Mouse (Mus musculus): ENCODE data around the gene Slit3. TPM values are rescaled to one million over a fixed set of nuclear protein-coding genes. Genes with fewer than 3 reads are reported as not detected.

The Slit3 gene
- polyA plus RNA-seq, 1 experiment, result not detected

DNA sequence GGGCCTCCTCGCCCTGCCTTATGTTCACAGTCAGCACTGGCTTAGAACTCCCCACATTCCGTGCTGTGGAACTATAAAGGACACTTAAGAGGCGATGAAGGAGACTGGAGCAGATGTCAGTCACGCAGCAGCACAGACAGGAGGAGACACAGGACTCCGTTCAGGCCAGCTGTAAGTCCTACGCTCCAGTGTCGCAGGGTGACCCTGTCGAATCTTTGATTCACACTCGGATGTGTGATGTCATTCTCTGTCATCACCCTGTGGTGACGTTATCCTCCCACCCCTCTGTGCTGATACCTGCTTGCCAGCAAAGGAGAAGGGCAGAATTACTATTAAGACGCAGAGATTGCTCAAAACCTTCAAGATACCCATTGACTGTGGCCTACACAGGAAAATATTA, 448.9 kb downstream of the Slit3 start:
- Histone ChIP-seq H3K4me3 (replicated peaks) (no peak overlapping the region), H3K27me3 (ENCODE audit: control insufficient read depth) (no peaks in the 10 kb centered on the region), H3K36me3 (ENCODE audit: control insufficient read depth) (no peaks in the 10 kb centered on the region), H3K4me1 (ENCODE audit: control insufficient read depth) (no peaks in the 10 kb centered on the region), H3K9me3 (ENCODE audit: control insufficient read depth, low read length) (no peaks in the 10 kb centered on the region)
- no peak for TF ChIP-seq TAL1 (IDR thresholded peaks at IDR 0.05; ENCODE audit: low read length)
- TF ChIP-seq GATA1 (IDR thresholded peaks at IDR 0.05; ENCODE audit: low read length), result no peak

DNA sequence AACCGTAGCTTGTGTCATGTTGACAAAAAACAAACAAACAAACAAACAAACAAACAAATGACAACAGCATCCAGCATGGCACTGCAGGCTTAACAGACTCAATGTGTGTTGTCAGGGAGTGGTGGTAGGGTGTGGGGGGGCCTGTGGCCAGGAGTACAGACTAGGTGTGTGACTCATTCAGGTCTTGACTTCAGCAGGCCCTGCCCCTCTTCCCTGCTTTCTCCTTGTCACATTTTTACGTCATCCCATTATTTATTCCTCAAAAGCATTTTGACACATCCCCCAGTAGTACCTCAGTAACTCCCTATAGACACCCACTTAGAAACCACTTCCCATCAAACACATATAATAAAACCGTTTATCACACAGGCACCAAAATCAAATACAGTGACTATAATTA, 450.9 kb downstream of the Slit3 start:
- Histone ChIP-seq H3K27me3 (ENCODE audit: control insufficient read depth) (no peaks in the 10 kb centered on the region), H3K4me3 (replicated peaks) (no peak overlapping the region), H3K4me1 (ENCODE audit: control insufficient read depth) (no peaks in the 10 kb centered on the region), H3K9me3 (ENCODE audit: control insufficient read depth, low read length) (no peaks in the 10 kb centered on the region), H3K36me3 (ENCODE audit: control insufficient read depth) (no peaks in the 10 kb centered on the region)
- TF ChIP-seq GATA1 (IDR thresholded peaks at IDR 0.05; ENCODE audit: low read length) (no peak), TAL1 (IDR thresholded peaks at IDR 0.05; ENCODE audit: low read length) (no peak)

DNA sequence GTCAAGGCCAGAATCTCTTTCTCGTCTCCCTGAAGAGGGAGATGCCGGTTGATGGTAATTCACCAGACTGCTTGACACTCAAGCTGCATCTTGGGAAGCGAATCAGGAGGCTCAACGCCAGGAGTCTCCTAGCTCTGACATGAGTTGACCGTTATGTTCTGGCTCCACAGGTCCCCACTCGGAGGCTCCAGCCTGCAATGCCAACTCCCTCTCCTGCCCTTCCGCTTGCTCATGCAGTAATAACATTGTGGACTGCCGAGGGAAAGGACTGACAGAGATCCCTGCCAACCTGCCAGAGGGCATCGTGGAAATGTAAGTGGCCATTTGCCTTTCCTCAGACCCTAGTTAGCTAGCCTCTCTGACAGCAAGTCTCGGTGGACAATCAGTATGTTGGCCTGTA, 457.8 kb downstream of the Slit3 start:
- no peaks in the 10 kb centered on the region for H3K9me3 ChIP-seq (ENCODE audit: control insufficient read depth, low read length)
- H3K36me3 ChIP-seq (ENCODE audit: control insufficient read depth), result no peaks in the 10 kb centered on the region
- no peaks in the 10 kb centered on the region for H3K27me3 ChIP-seq (ENCODE audit: control insufficient read depth)
- no peak for TF ChIP-seq GATA1 (IDR thresholded peaks at IDR 0.05; ENCODE audit: low read length)
- TF ChIP-seq TAL1 (IDR thresholded peaks at IDR 0.05; ENCODE audit: low read length), result no peak
- H3K4me3 ChIP-seq (replicated peaks), result no peak overlapping the region
- no peaks in the 10 kb centered on the region for H3K4me1 ChIP-seq (ENCODE audit: control insufficient read depth)

DNA sequence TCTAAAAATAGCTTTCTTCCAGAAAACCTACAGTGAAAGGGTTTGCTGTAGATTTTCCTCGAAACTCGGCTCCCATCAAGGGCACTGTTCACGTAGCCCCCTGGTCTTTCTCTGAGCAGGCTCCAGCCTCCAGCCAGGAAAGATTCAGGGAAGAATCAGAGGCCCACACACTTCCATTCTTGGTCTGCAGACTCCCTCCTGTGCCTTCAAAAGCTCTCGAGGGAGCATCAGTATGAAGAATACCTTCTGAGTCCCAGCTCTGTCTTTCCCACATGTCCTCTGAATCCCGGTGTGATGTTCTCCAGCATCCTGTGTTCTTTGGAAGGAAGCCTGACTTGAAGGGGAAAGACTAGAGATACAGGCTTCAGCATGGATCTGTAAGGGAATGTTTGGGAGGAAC, 461.6 kb downstream of the Slit3 start:
- Histone ChIP-seq H3K4me1 (ENCODE audit: control insufficient read depth) (no peaks in the 10 kb centered on the region), H3K36me3 (ENCODE audit: control insufficient read depth) (no peaks in the 10 kb centered on the region), H3K27me3 (ENCODE audit: control insufficient read depth) (no peaks in the 10 kb centered on the region), H3K4me3 (replicated peaks) (no peak overlapping the region), H3K9me3 (ENCODE audit: control insufficient read depth, low read length) (no peaks in the 10 kb centered on the region)
- TF ChIP-seq TAL1 (IDR thresholded peaks at IDR 0.05; ENCODE audit: low read length) (no peak), GATA1 (IDR thresholded peaks at IDR 0.05; ENCODE audit: low read length) (no peak)

DNA sequence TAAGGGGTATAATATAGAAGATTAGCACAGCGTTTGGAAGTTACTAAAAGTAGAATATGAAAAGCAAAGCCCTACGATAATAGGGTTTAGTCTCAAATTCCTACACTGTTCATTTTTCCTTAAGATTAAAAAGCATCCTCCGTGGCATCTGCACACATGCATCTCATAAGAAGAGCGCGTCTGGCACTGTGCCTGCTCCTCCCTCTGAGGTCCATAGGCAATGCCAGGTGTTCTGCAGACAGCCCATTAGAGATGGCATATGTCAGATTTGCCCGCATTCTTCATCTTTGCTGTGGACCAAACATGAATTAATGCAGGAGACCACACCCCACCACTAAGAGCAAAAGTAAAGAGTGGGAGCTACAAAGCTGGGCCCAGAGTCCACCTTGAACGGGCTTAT, 462.6 kb downstream of the Slit3 start:
- Histone ChIP-seq H3K4me3 (replicated peaks) (no peak overlapping the region), H3K9me3 (ENCODE audit: control insufficient read depth, low read length) (no peaks in the 10 kb centered on the region), H3K27me3 (ENCODE audit: control insufficient read depth) (no peaks in the 10 kb centered on the region), H3K4me1 (ENCODE audit: control insufficient read depth) (no peaks in the 10 kb centered on the region), H3K36me3 (ENCODE audit: control insufficient read depth) (no peaks in the 10 kb centered on the region)
- TF ChIP-seq GATA1 (IDR thresholded peaks at IDR 0.05; ENCODE audit: low read length), result no peak
- TF ChIP-seq TAL1 (IDR thresholded peaks at IDR 0.05; ENCODE audit: low read length), result no peak

DNA sequence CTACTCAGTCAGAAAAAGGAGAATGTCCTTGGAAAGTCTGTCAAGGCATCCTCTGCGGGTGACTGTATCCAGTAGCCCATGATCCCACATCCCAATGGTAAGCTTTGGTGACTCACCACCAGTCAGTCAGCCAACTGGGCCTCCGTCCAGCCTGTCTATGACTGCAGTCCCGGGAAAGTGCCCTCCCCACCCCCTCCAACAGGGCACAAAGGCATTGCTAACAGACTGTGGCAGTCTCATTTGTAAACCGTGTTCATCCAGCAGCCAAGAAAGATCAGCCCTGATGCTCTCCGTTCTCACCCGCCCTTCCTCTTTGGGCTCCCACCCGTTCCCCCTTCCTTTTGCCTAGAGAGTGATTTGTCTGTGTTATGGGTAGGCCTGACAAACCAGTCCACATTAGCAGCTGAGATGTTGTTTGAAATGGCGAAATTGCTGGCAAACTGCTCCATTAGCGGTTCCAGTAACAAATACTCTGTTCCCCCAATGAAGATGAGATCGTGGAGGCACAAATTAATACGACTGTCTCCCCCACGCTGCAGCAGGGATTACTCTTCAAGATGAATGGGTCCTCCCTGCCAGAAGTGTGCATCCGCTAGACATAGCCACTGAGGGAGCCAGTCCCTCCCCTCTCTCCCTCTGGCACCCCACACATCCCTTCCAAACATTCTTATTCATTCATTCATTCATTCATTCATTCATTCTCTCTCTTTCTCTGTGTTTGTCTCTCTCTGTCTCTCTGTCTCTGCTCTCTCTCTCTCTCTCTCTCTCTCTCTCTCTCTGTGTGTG, 466.3 kb downstream of the Slit3 start:
- no peaks in the 10 kb centered on the region for H3K36me3 ChIP-seq (ENCODE audit: control insufficient read depth)
- no peaks in the 10 kb centered on the region for H3K9me3 ChIP-seq (ENCODE audit: control insufficient read depth, low read length)
- TF ChIP-seq GATA1 (IDR thresholded peaks at IDR 0.05; ENCODE audit: low read length), result no peak
- no peak for TF ChIP-seq TAL1 (IDR thresholded peaks at IDR 0.05; ENCODE audit: low read length)
- no peaks in the 10 kb centered on the region for H3K27me3 ChIP-seq (ENCODE audit: control insufficient read depth)
- H3K4me1 ChIP-seq (ENCODE audit: control insufficient read depth), result no peaks in the 10 kb centered on the region
- no peak overlapping the region for H3K4me3 ChIP-seq (replicated peaks)

DNA sequence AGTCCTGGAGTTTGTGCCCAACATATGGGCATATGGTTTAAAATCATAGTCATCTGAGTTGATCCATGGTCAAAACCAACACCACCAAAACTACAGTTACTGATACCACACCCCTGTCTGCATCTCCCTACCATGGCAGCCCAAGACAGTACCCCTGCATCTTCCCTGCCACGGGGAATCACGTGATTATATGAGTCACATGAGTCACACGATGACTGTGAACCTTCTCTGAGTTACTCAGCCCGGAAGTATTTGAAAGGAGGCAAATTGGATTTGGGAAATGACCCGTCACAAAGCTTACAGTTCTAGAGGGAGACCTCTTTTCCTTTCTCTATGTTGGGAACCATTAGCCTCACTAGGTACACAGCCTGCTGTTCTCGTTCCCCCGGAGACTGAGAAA, 468.9 kb downstream of the Slit3 start:
- no peaks in the 10 kb centered on the region for H3K36me3 ChIP-seq (ENCODE audit: control insufficient read depth)
- H3K4me1 ChIP-seq (ENCODE audit: control insufficient read depth), result no peaks in the 10 kb centered on the region
- TF ChIP-seq GATA1 (IDR thresholded peaks at IDR 0.05; ENCODE audit: low read length), result no peak
- no peak for TF ChIP-seq TAL1 (IDR thresholded peaks at IDR 0.05; ENCODE audit: low read length)
- no peaks in the 10 kb centered on the region for H3K27me3 ChIP-seq (ENCODE audit: control insufficient read depth)
- H3K4me3 ChIP-seq (replicated peaks), result no peak overlapping the region
- H3K9me3 ChIP-seq (ENCODE audit: control insufficient read depth, low read length), result no peaks in the 10 kb centered on the region

DNA sequence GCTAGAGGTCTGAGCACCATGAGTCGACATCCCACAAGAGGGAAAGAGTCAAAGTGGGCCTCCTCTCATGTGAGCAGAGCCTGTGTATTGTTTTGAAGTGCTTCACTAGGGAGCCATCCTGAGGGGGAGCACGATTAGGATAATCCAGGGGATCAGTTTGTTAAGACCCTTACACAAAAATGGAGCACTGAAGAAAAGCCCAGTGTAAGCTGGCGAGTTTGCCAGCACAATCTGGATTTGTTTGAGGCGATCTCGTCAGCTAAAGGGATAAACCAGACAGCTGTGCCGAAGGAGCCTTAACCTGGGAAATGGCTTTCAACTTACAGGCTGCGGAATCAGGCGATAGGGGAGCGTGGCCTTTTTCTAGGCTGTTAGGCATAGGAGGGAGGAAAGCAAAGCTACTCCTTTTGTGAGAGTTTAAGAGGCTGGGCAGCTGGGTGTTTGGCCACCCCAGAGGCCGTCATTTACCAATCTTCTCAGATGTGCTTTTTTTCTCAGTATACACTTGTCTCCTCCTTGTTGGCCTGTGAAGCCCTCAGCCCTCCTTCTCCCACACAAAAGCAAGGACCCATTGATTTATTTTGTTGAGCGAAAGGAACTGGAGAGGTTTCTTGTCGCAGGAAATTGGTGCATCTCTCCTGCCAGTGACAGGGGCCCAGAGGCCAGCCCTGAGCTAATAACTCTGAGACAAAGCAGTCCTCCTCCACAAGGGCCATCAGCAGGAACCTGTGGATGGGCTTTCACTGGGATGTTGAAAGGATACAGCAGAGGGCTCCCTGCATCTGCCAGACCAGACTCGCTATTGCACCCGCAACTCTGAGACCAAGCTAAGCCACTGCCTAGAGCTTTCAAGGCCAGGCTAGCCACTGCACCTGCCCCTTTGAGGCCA, 472.4 kb downstream of the Slit3 start:
- no peak for TF ChIP-seq TAL1 (IDR thresholded peaks at IDR 0.05; ENCODE audit: low read length)
- TF ChIP-seq GATA1 (IDR thresholded peaks at IDR 0.05; ENCODE audit: low read length), result no peak
- Histone ChIP-seq H3K4me1 (ENCODE audit: control insufficient read depth) (peaks cover 2% of the 10 kb centered on the region), H3K4me3 (replicated peaks) (no peak overlapping the region), H3K27me3 (ENCODE audit: control insufficient read depth) (no peaks in the 10 kb centered on the region), H3K36me3 (ENCODE audit: control insufficient read depth) (no peaks in the 10 kb centered on the region), H3K9me3 (ENCODE audit: control insufficient read depth, low read length) (no peaks in the 10 kb centered on the region)

DNA sequence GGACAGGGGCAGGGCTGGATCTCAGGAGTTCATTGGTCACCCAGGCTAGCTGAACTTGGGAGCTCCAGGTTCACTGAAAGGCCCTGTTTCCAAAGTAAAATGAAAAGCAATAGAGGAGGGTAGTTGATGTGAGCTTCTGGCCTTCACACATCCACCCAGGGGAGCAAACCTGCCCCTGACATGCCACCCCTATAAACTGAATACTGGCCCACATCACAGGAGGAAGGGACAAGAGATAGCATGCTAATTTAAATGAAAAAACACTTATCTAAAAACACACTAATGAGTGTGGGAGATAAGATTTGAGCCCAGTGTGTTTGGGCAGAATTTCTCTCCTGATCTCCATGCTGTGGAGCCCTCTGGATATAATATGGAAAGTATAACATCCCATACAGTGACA, 475.0 kb downstream of the Slit3 start:
- no peaks in the 10 kb centered on the region for H3K9me3 ChIP-seq (ENCODE audit: control insufficient read depth, low read length)
- no peaks in the 10 kb centered on the region for H3K27me3 ChIP-seq (ENCODE audit: control insufficient read depth)
- H3K4me3 ChIP-seq (replicated peaks), result no peak overlapping the region
- peaks cover 2% of the 10 kb centered on the region for H3K4me1 ChIP-seq (ENCODE audit: control insufficient read depth)
- H3K36me3 ChIP-seq (ENCODE audit: control insufficient read depth), result no peaks in the 10 kb centered on the region
- TF ChIP-seq GATA1 (IDR thresholded peaks at IDR 0.05; ENCODE audit: low read length) (no peak), TAL1 (IDR thresholded peaks at IDR 0.05; ENCODE audit: low read length) (no peak)
